Mouse (Mus musculus): ENCODE measurements at regions not wholly inside any gene's neighbourhood (a gene's known extent, or its start where the extent isn't known, plus 50 kb on each side); places are given as distances from the start of the nearest gene placed in this dataset.
"Not testable (repeated sequence)": the region's sequence is repeated elsewhere in the genome, so short reads cannot be mapped to it uniquely, and the experiment has no call there.

DNA sequence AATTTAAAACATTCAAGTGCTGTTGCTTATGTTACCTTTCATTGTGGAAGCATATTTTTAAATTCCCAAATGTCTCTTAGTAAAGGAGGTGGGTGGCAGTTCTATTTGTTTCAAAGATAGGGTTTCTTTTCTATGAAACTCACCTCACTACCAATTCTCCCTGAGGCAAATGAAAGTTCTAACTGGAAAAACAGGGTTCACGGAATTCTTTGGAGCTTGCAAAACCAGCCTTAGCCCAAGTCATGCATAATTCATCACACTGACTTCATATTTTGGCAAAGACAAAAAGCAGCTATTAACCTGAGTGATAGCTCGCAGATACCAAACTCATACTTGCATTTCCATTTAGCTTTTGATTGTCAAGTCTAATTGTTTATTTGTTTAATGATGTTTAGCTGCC, 73.8 kb downstream of the Dio2 start:
- no peak for DNase-seq (ENCODE audit: low spot score in 2 of 2)

DNA sequence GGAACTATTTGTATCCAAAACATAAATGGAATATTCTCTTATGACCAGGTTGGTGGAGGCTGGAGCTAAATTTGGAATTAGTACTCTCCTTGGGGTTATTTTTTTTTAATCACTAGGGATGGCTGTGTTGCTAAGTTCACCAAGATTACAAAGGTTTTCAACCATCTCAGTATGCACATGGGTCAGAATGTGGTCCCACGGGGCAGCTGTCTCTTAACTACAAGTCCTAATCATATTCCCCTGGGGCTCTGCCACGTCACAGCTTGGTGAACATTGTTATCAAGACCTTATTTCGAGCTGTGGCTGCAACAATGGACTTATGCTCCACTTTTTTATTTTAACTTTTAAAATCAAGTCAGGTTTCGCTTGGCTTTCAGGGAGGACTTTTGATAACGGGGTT, 92.8 kb downstream of the Dio2 start:
- peak in 1 of 2 experiments; percentile 4 for DNase-seq (ENCODE audit: low spot score in 2 of 2)

DNA sequence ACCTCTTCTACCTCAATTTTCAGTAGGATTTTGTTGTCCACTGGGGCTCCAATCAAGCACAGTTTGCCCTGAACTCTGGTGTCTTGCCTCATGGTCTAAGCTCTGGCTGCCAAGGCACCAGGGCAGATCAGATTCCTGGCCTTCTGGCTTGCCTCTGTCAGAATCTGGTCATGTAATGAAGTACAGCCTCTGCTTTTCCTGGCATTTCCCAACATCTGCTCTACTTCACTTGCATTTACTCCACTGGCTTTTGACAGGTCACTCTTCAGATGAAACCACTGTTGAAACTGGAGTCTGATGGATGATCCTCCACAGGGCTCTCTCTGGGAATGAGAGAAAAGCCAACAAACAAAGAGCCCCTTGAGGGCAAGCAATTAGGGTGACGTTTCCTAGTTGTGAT, 94.3 kb downstream of the Dio2 start:
- DNase-seq (ENCODE audit: low spot score in 2 of 2) = no peak

DNA sequence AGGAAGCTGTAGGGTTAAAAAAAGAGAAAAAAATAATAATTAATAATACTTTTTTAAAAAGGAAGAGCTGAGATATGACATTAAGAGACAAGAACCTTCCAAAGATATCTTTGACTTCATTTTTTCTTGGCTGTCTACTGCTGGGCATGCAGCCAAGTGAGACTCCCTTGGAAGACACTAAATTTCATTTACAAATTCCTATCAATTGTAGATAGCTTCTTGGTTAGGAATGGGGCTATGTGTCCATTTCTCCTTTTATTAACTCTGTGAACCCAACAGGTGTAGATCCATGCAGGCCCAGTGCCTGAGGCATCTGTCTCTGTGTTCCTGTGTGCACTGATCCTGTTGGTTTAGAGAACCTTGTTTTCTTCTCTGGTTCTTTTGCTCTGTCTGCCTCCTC, 113.4 kb downstream of the Dio2 start:
- DNase-seq (ENCODE audit: low spot score in 2 of 2) = no peak

DNA sequence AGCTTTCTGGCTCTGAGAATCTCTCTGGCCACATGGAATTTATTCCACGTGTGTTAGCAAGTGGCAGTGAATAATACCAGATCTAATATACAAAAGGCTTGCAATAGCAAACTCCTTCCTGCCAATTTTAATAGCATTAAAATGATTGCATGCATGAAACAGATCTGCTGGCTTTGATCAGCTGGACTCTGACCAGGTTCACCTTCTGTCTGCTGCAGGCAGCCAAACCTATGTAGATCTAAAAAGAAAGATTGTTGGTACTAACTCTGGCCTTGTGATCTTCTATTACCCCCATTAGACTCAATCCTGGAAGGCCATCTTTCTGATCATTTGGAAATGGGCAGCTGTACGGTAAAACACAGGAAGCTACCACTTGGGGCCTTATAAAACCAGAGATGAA, 114.8 kb downstream of the Dio2 start:
- no peak for DNase-seq (ENCODE audit: low spot score in 2 of 2)

DNA sequence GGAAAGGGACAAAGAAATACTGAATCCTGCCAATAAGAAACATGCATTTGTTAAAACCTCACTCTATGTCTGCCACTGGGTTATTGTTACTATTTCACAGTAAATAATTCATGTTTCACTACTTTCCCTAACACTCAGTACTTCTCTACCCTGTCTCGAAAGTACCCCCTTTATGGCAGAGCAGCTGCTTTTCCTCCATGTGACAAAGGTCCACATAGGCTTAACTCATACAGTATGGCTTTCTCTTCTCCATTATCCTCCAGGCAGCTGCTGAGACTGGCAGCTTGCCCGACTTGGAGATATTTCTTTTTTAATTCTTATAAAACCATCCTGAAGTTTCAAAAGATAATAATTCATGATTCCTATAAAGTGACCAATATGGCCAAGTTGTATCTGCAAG, 129.4 kb downstream of the Dio2 start:
- DNase-seq (ENCODE audit: low spot score in 2 of 2) = no peak

DNA sequence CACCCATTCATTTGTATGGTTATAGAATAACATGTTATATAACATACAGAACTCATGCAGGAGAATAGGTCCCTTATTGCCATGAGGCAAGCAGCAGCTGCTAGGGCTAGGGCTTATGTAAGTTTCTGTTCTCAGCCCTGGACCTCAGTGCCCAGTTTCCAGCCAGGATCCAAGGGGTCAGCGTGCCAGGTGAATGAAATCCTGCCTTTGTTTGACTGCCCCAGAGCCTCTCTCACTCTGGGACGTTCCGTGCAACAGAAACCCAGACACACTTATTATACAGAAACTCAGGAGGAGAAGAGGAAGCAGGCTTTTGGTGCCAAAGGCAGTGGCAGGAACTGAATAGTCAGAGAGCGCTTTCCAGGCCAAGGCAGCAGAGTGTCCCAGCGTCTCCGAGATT, 130.3 kb downstream of the Dio2 start:
- DNase-seq (ENCODE audit: low spot score in 2 of 2) = peak in 1 of 2 experiments; percentile 6

DNA sequence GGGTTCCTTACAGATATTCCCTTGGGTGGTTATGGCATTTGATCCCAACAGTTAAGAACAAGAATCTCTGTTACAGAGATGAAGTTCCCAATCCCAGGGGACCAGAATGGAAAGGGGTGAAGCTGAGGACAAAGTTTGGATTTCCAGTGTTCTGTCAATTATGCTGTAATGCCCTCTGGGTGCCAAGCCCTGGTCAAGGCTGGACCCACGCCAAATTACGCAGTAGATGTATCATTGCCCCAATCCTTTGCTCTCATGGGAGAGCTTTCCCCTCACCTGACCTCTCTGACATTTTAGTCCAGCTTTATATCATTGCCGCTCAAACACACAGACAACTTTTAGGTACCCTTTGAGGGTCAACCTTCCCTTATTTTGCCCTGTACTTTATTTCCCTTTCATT, 158.2 kb downstream of the Dio2 start:
- no peak for DNase-seq (ENCODE audit: low spot score in 2 of 2)

DNA sequence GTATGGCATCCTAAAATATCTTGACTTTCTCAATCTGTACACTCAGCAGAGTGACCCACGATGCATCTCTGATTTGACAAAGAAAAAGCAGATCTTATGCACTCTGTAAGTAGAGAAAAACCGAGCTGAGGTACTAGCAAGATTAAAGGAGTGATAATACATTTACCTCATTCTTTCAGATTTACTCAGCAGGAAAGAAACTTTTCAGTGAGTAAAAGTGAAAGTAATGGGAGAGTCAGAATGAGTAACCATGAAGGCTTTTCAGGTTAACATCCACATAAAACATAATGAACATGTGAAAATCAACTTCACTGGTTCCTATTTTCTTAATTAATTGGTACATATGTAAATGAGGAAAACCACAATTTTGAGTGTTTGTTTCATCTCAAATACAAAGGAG, 162.1 kb downstream of the Dio2 start:
- no peak for DNase-seq (ENCODE audit: low spot score in 2 of 2)

DNA sequence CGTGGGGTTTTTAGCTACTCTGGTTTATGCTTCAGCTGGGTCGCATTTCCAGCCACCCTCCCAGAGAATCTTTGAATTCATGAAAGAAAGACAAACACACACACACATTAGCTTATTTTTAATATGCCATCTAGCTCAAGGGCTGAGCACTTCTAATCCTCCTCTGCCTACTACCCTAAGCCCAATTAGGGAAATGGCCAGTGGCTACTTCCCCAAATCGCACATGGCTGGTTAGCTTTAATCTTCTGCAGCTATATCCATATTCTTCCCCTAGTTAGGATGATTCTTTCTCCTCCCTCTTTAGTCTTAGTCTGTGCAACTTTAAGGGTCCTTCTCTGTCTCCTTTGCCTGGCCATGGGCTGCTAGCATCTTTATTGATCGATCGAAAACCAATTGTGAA, 166.3 kb downstream of the Dio2 start:
- DNase-seq (ENCODE audit: low spot score in 2 of 2) = no peak

DNA sequence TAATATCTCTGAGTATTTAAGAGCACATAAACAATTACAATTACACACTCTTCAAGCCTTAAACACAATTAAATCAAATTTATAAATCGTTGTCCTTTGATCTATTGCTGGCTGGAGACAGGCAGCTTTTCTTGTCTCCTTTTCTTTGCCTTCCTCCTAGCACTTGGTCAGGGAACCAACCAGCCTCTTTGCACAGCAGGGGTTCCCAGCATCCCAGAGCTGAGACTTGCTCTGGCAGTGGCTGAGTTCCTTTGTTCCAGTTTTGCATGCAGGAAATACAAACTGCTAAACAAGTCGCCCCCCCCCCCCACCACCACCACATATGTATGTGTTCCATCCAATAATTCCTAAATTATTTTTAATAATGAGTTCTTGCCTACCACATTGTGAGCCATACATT, 166.7 kb downstream of the Dio2 start:
- DNase-seq (ENCODE audit: low spot score in 2 of 2) = no peak

DNA sequence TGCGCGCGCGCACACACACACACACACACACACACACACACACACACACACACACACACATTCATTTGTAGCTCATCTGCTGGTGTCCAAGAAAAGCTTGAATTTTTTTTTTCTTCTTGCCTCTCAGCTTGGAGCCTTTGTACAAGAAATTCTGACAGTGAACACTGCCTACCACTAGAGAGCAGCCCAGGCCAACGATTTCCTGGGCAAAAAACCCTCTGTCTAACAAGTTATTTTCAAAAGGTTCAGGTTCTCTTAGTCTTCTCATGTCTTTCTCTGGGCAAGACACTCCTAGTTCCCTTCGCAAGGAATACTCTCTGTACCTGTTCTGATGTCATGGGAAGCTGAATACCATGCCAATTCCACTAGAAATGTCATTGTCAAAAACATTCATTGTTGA, 171.9 kb downstream of the Dio2 start:
- no peak for DNase-seq (ENCODE audit: low spot score in 2 of 2)

DNA sequence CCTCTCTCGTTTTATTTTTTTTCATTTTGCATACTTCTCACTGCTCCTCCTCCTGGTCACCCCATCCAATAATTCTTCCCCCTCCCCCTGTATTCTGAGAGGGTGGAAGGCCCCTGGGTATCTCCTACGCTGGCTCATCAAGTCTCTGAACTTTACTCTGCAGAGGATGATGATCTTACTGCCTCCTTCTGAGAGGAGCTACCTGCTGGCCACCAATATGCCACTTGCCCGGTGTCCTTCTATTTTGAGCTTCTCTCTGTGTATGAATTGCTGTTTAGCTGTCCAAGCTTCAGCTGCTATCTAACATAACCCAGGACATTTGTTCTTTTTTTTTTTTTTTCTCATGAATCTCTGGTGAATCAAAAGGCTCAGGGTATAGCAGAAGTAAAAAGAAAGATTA, 173.2 kb downstream of the Dio2 start:
- no peak for DNase-seq (ENCODE audit: low spot score in 2 of 2)

DNA sequence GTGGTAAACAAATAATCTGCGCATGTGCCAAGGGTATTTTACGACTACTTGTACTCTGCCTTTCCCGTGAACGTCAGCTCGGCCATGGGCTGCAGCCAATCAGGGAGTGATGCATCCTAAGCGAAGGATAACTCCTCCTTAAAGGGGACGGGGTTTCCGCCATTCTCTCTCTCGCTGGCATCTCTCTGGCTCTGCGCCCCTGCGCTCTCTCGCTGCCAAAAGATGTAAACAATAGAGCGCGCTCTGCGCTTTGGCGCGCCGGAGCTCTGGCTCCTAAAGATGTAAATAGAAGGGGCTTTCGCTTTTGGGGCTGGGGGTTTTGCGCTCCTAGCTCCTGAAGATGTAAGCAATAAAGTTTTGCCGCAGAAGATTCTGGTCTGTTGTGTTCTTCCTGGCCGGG, 173.6 kb downstream of the Dio2 start:
- not testable (repeated sequence) for DNase-seq (ENCODE audit: low spot score in 2 of 2)

DNA sequence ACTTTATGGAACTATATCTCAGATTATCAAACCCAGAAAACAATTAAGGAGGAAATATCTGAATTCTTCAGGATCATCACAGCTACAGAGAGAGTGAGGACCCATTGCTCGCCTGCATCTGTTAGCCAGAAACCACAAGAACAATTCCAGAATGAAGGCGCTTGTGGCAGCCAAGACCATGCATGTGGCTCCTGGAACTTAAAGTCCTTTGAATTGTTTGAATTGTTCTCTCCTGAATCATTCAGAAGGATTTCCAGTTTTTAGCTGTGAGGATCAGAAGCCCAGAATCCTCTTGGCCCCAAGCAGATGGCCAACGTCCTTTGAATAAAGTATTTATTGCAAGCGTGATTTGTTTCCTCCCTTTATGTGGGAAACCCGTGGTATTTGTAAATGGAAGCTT, 195.9 kb downstream of the Dio2 start:
- no peak for DNase-seq (ENCODE audit: low spot score in 2 of 2)
